Mouse (Mus musculus) brain, embryonic 14.5 days (tissue): ENCODE results near the gene Gm10563.

Experiments used
- CTCF ChIP-seq: fragments of 200-500 bp; IDR thresholded peaks from 2 replicates; pipeline ENCODE4 v1.5.1; 2012; ENCODE audit warnings: inconsistent platforms, mild to moderate bottlenecking, moderate library complexity, borderline replicate concordance; ENCODE audit not compliant: insufficient read depth, insufficient read length; ENCODE audit errors: extremely low read depth
- POLR2A ChIP-seq: fragments of 200-500 bp; IDR thresholded peaks from 2 replicates; pipeline ENCODE4 v1.6.1; 2012; ENCODE audit warnings: mild to moderate bottlenecking, inconsistent platforms, borderline replicate concordance; ENCODE audit not compliant: poor library complexity, insufficient read depth, insufficient read length, severe bottlenecking; ENCODE audit errors: extremely low read depth

- TF ChIP-seq POLR2A (no peak), CTCF (no peak)
These were observed 15.4 kb upstream of the Gm10563 start for GRCm38 (mm10) chr4:155660641-155661040.
